Mouse (Mus musculus) MEL (cell line): ENCODE measurements around the gene Acta2. TPM values are rescaled to one million over a fixed set of nuclear protein-coding genes. Genes with fewer than 3 reads are reported as not detected.

Source experiments
- DNase-seq: peaks from one replicate; pipeline ENCODE4 v3.0.0; 2011; ENCODE audit warnings: low read depth, low spot score
- H3K27ac ChIP-seq: 2 replicates; pipeline ENCODE4 v1.5.1; 2012; ENCODE audit warnings: low read depth, mild to moderate bottlenecking, control low read depth, low read length, moderate library complexity; ENCODE audit not compliant: control insufficient read depth
- H3K27me3 ChIP-seq, 2 experiments: fragments of 150-350 bp in 1 of 2; sonication (generic) in 1 of 2; 2 replicates each; pipeline ENCODE4 v1.6.1; 2012; ENCODE audit warnings: low read length in 2 of 2, mild to moderate bottlenecking in 2 of 2, improper control_type of control experiment in 1 of 2, moderate library complexity in 1 of 2; ENCODE audit not compliant: insufficient read depth in 2 of 2, control insufficient read depth in 1 of 2
- H3K36me3 ChIP-seq, 2 experiments: 2 replicates each; pipeline ENCODE4 v1.6.1; 2012 to 2014; ENCODE audit warnings: low read length in 2 of 2, improper control_type of control experiment in 1 of 2, inconsistent platforms in 1 of 2, mild to moderate bottlenecking in 1 of 2; ENCODE audit not compliant: insufficient read depth in 2 of 2, control insufficient read depth in 1 of 2
- H3K4me1 ChIP-seq, 2 experiments: fragments of 150-350 bp in 1 of 2; sonication (generic) in 1 of 2; 2 replicates each; pipeline ENCODE4 v1.6.1; 2012; ENCODE audit warnings: low read length in 2 of 2, improper control_type of control experiment in 1 of 2, mild to moderate bottlenecking in 1 of 2; ENCODE audit not compliant: insufficient read depth in 2 of 2, control insufficient read depth in 1 of 2
- H3K4me3 ChIP-seq, 2 experiments: fragments of 150-350 bp in 1 of 2; sonication (generic) in 1 of 2; 2 replicates each; pipeline ENCODE4 v1.5.1; 2012; ENCODE audit warnings: low read depth in 2 of 2, low read length in 2 of 2, mild to moderate bottlenecking in 2 of 2, moderate library complexity in 2 of 2, control low read depth in 1 of 2, improper control_type of control experiment in 1 of 2; ENCODE audit not compliant: control insufficient read depth in 1 of 2, insufficient read depth in 1 of 2
- H3K79me2 ChIP-seq: 2 replicates; pipeline ENCODE4 v1.6.1; 2012; ENCODE audit warnings: mild to moderate bottlenecking, low read length, moderate library complexity; ENCODE audit not compliant: control insufficient read depth, poor library complexity, insufficient read depth
- H3K9ac ChIP-seq: 2 replicates; pipeline ENCODE4 v1.6.1; 2012; ENCODE audit warnings: low read depth, mild to moderate bottlenecking, control low read depth, low read length, moderate library complexity; ENCODE audit not compliant: control insufficient read depth, poor library complexity, severe bottlenecking
- H3K9me3 ChIP-seq: fragments of 150-350 bp; sonication (generic); replicated peaks from 2 replicates; pipeline ENCODE4 v1.6.1; 2012; ENCODE audit warnings: mild to moderate bottlenecking, low read length, improper control_type of control experiment, moderate library complexity; ENCODE audit not compliant: insufficient read depth
- CHD1 ChIP-seq: IDR thresholded peaks from 2 replicates; pipeline ENCODE4 v1.6.1; 2012; ENCODE audit warnings: low read depth, mild to moderate bottlenecking, inconsistent platforms, low read length, improper control_type of control experiment
- CHD2 ChIP-seq: IDR thresholded peaks from 2 replicates; pipeline ENCODE4 v1.6.1; 2011; ENCODE audit warnings: low read length, improper control_type of control experiment
- E2F4 ChIP-seq: IDR thresholded peaks from 2 replicates; pipeline ENCODE4 v1.6.1; 2011; ENCODE audit warnings: low read depth, low read length, improper control_type of control experiment, borderline replicate concordance
- ETS1 ChIP-seq: IDR thresholded peaks from 2 replicates; pipeline ENCODE4 v1.6.1; 2012; ENCODE audit warnings: low read depth, mild to moderate bottlenecking, inconsistent platforms, low read length, improper control_type of control experiment, moderate library complexity
- JUND ChIP-seq: IDR thresholded peaks from 2 replicates; pipeline ENCODE4 v1.6.1; 2011; ENCODE audit warnings: low read depth, mild to moderate bottlenecking, improper control_type of control experiment, low read length
- MAFK ChIP-seq: IDR thresholded peaks from 2 replicates; pipeline ENCODE4 v1.6.1; 2011; ENCODE audit warnings: low read depth, mild to moderate bottlenecking, low read length, improper control_type of control experiment, borderline replicate concordance
- MAZ ChIP-seq: IDR thresholded peaks from 2 replicates; pipeline ENCODE4 v1.6.1; 2012; ENCODE audit warnings: low read depth, mild to moderate bottlenecking, inconsistent platforms, low read length, improper control_type of control experiment
- MYB ChIP-seq: IDR thresholded peaks from 2 replicates; pipeline ENCODE4 v1.6.1; 2011; ENCODE audit warnings: mild to moderate bottlenecking, low read depth, low read length, improper control_type of control experiment
- NRF1 ChIP-seq: IDR thresholded peaks from 2 replicates; pipeline ENCODE4 v1.6.1; 2014; ENCODE audit warnings: low read depth, mild to moderate bottlenecking, inconsistent platforms, low read length, improper control_type of control experiment, moderate library complexity; ENCODE audit not compliant: poor library complexity, insufficient read depth, severe bottlenecking
- POLR2AphosphoS5 ChIP-seq: IDR thresholded peaks from 2 replicates; pipeline ENCODE4 v1.6.1; 2012; ENCODE audit warnings: low read depth, borderline replicate concordance, mild to moderate bottlenecking, inconsistent platforms, low read length, moderate library complexity, mixed read lengths
- RCOR1 ChIP-seq: IDR thresholded peaks from 2 replicates; pipeline ENCODE4 v1.6.1; 2012; ENCODE audit warnings: low read depth, mild to moderate bottlenecking, inconsistent platforms, low read length, improper control_type of control experiment
- TAL1 ChIP-seq: IDR thresholded peaks from 2 replicates; pipeline ENCODE4 v1.6.1; 2012; ENCODE audit warnings: mild to moderate bottlenecking, inconsistent platforms, low read length, moderate library complexity, mixed read lengths
- TBP ChIP-seq: IDR thresholded peaks from 2 replicates; pipeline ENCODE4 v1.8.0; 2011; ENCODE audit warnings: low read depth, low read length, improper control_type of control experiment
- USF1 ChIP-seq: IDR thresholded peaks from 2 replicates; pipeline ENCODE4 v1.6.1; 2014; ENCODE audit warnings: low read depth, mild to moderate bottlenecking, inconsistent platforms, low read length, improper control_type of control experiment, moderate library complexity
- USF2 ChIP-seq, 2 experiments: IDR thresholded peaks; 2 replicates each; pipeline ENCODE4 v1.6.1; 2011 to 2012; ENCODE audit warnings: improper control_type of control experiment in 2 of 2, low read length in 2 of 2, borderline replicate concordance in 1 of 2, inconsistent platforms in 1 of 2, low read depth in 1 of 2, mild to moderate bottlenecking in 1 of 2; ENCODE audit not compliant: insufficient read depth in 1 of 2
- polyA plus RNA-seq, 2 experiments: library from polyadenylated mRNA; stranded (reverse) in 1 of 2; unstranded in 1 of 2; fragments of >175 nt in 1 of 2; fragments of >200 nt in 1 of 2; gene quantifications; 2 replicates each; pipeline versions ENCODE4 v1.2.1 to v1.2.4; 2012; ENCODE audit warnings: low replicate concordance in 2 of 2, low read depth in 1 of 2; ENCODE audit not compliant: insufficient read length in 2 of 2, insufficient read depth in 1 of 2, missing spikeins in 1 of 2
- total RNA-seq: library from RNA; depleted of rRNA; stranded (reverse); fragments of 300-350 nt; gene quantifications from 2 replicates; pipeline ENCODE4 v1.2.3, GENCODE M21; 2012

Acta2 gene
- total and polyA plus RNA-seq, 3 experiments: not detected

DNA sequence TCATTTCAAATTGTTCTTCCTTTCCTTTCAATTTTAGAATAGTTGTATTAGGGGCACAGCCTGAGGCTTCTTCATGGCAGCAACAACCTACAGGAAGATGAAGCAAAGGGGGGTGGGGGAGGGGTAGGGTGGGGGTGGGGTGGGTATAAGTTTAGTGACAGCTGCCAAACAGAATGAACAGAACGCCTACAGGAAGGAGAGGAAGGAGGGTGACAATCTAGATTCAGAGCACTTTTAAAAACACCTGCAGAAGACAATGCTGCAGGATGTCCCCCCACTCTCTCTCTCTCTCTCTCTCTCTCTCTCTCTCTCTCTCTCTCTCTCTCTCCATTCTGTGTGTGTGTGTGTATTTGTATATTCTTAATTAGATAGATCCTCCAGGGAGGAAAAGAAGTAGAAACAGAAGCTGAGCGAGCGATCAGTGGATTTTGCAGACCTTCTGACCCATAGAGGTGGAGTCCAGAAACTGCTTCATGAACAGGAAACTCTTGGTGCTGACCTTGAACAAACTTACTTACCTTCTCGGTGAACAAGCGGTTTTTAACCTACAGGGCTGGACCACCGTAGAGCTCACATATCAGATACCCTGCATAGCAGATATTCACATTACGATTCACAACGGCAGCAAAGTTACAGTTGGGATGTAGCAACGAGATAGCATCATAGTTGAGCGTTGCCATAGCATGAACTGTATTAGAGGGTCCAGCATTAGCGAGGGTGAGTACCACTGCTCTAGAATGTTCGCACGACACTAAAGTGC, 32.4 kb upstream of the Acta2 start:
- DNase-seq: no peak
- H3K27me3 ChIP-seq: peaks cover 0 to 2% of the 10 kb centered on the region in 2 experiments; a peak in 1 of 4 replicates
- H3K36me3 ChIP-seq: no peaks in the 10 kb centered on the region
- no peaks in the 10 kb centered on the region for H3K9me3 ChIP-seq
- H3K27ac ChIP-seq: no peak overlapping the region
- H3K79me2 ChIP-seq: no peaks in the 10 kb centered on the region
- no peak overlapping the region for H3K4me3 ChIP-seq
- H3K4me1 ChIP-seq: no peaks in the 10 kb centered on the region; a peak in 1 of 4 replicates
- H3K9ac ChIP-seq: no peak overlapping the region
- TF ChIP-seq MAFK: no peak
- TF ChIP-seq RCOR1: no peak
- TF ChIP-seq ETS1: no peak
- TF ChIP-seq USF1: no peak
- TF ChIP-seq JUND: no peak
- TF ChIP-seq NRF1: no peak
- TF ChIP-seq E2F4: no peak
- TF ChIP-seq CHD2: no peak
- no peak for TF ChIP-seq TAL1
- TF ChIP-seq MYB: no peak
- no peak for TF ChIP-seq CHD1

GRCm38 (mm10) chr19:34287221-34287620, 31.8 kb upstream of the Acta2 start:
- H3K4me3 ChIP-seq: no peak overlapping the region
- H3K9ac ChIP-seq: no peak overlapping the region
- TF ChIP-seq MAZ (no peak), CHD2 (no peak), USF2 (IDR thresholded peaks at IDR 0.05; ENCODE audit: borderline replicate concordance in 1 of 2, insufficient read depth in 1 of 2, low read depth in 1 of 2, low read length in 2 of 2) (no peak), MYB (no peak), E2F4 (no peak), TBP (no peak), POLR2AphosphoS5 (no peak)
- no peaks in the 10 kb centered on the region for H3K79me2 ChIP-seq
- no peaks in the 10 kb centered on the region for H3K9me3 ChIP-seq
- no peaks in the 10 kb centered on the region for H3K36me3 ChIP-seq
- H3K4me1 ChIP-seq: no peaks in the 10 kb centered on the region; a peak in 1 of 4 replicates
- H3K27ac ChIP-seq: no peak overlapping the region
- peaks cover under 1 to 2% of the 10 kb centered on the region in 2 experiments; a peak in 2 of 4 replicates for H3K27me3 ChIP-seq
- no peak for DNase-seq
